Mouse (Mus musculus): Measurements from ENCODE around the gene Lman2l.

GRCm38 (mm10) chr1:36370918-36371317 is 74.2 kb downstream of the Lman2l start:
- TF ChIP-seq CTCF (IDR thresholded peaks at IDR 0.05) (no peak), EP300 (IDR thresholded peaks at IDR 0.05; ENCODE audit: insufficient read depth, low read depth, low read length) (no peak)
